Mouse (Mus musculus): Measurements from ENCODE around the gene Qk. TPM values are rescaled to one million over a fixed set of nuclear protein-coding genes. Genes with fewer than 3 reads are reported as not detected.

Qk gene
- total and polyA plus RNA-seq, 3 experiments = 58.4 to 1,938 (median 128) TPM

GRCm38 (mm10) chr17:10335809-10336499 lies 16.3 kb upstream of the Qk start:
- H3K36me3 ChIP-seq (ENCODE audit: control insufficient read depth in 1 of 2, insufficient read depth in 2 of 2, low read length in 2 of 2) = no peaks in the 10 kb centered on the region
- no peak overlapping the region for H3K27ac ChIP-seq (ENCODE audit: control insufficient read depth, low read depth, low read length)
- H3K9me3 ChIP-seq (replicated peaks; ENCODE audit: insufficient read depth, low read length) = no peaks in the 10 kb centered on the region
- DNase-seq (ENCODE audit: low read depth, low spot score) = no peak
- H3K27me3 ChIP-seq (ENCODE audit: control insufficient read depth in 1 of 2, insufficient read depth in 2 of 2, low read length in 2 of 2) = no peaks in the 10 kb centered on the region
- H3K79me2 ChIP-seq (ENCODE audit: control insufficient read depth, insufficient read depth, low read length, poor library complexity) = no peaks in the 10 kb centered on the region
- H3K4me3 ChIP-seq (ENCODE audit: control insufficient read depth in 1 of 2, insufficient read depth in 1 of 2, low read depth in 2 of 2, low read length in 2 of 2) = no peak overlapping the region
- TF ChIP-seq GATA1 (IDR thresholded peaks at IDR 0.05; ENCODE audit: low read depth, low read length) = no peak
- no peak for TF ChIP-seq NELFE (IDR thresholded peaks at IDR 0.05; ENCODE audit: low read depth, low read length)
- TF ChIP-seq SMC3 (IDR thresholded peaks at IDR 0.05; ENCODE audit: low read depth, low read length) = no peak
- TF ChIP-seq MYC (IDR thresholded peaks at IDR 0.05; ENCODE audit: low read depth, low read length) = no peak
- TF ChIP-seq USF2 (IDR thresholded peaks at IDR 0.05; ENCODE audit: borderline replicate concordance in 1 of 2, insufficient read depth in 1 of 2, low read depth in 1 of 2, low read length in 2 of 2) = no peak
- no peak for TF ChIP-seq TCF12 (IDR thresholded peaks at IDR 0.05; ENCODE audit: low read depth, low read length)
- TF ChIP-seq E2F4 (IDR thresholded peaks at IDR 0.05; ENCODE audit: borderline replicate concordance, low read depth, low read length) = no peak
- no peak for TF ChIP-seq UBTF (IDR thresholded peaks at IDR 0.05; ENCODE audit: borderline replicate concordance, insufficient read depth, low read depth, low read length)
- no peak for TF ChIP-seq ZMIZ1 (IDR thresholded peaks at IDR 0.05; ENCODE audit: low read depth, low read length)
- no peaks in the 10 kb centered on the region for H3K4me1 ChIP-seq (ENCODE audit: control insufficient read depth in 1 of 2, insufficient read depth in 2 of 2, low read length in 2 of 2)
- no peak overlapping the region for H3K9ac ChIP-seq (ENCODE audit: control insufficient read depth, low read depth, low read length, poor library complexity, severe bottlenecking)

- no peak for DNase-seq (ENCODE audit: low read depth, low spot score)
- Histone ChIP-seq H3K79me2 (ENCODE audit: control insufficient read depth, insufficient read depth, low read length, poor library complexity) (no peaks in the 10 kb centered on the region), H3K27me3 (ENCODE audit: control insufficient read depth in 1 of 2, insufficient read depth in 2 of 2, low read length in 2 of 2) (no peaks in the 10 kb centered on the region), H3K27ac (ENCODE audit: control insufficient read depth, low read depth, low read length) (no peak overlapping the region), H3K36me3 (ENCODE audit: control insufficient read depth in 1 of 2, insufficient read depth in 2 of 2, low read length in 2 of 2) (no peaks in the 10 kb centered on the region), H3K9me3 (replicated peaks; ENCODE audit: insufficient read depth, low read length) (no peaks in the 10 kb centered on the region), H3K9ac (ENCODE audit: control insufficient read depth, low read depth, low read length, poor library complexity, severe bottlenecking) (no peak overlapping the region), H3K4me1 (ENCODE audit: control insufficient read depth in 1 of 2, insufficient read depth in 2 of 2, low read length in 2 of 2) (no peaks in the 10 kb centered on the region), H3K4me3 (ENCODE audit: control insufficient read depth in 1 of 2, insufficient read depth in 1 of 2, low read depth in 2 of 2, low read length in 2 of 2) (no peak overlapping the region)
- no peak for TF ChIP-seq TBP (IDR thresholded peaks at IDR 0.05; ENCODE audit: low read depth, low read length)
- TF ChIP-seq TAL1 (IDR thresholded peaks at IDR 0.05; ENCODE audit: low read length) = no peak
- no peak for TF ChIP-seq KAT2A (conservative IDR thresholded peaks at IDR 0.05; ENCODE audit: low read depth, low read length)
- TF ChIP-seq GATA1 (IDR thresholded peaks at IDR 0.05; ENCODE audit: low read depth, low read length) = no peak
- TF ChIP-seq NELFE (IDR thresholded peaks at IDR 0.05; ENCODE audit: low read depth, low read length) = no peak
- no peak for TF ChIP-seq TCF12 (IDR thresholded peaks at IDR 0.05; ENCODE audit: low read depth, low read length)
- TF ChIP-seq ZC3H11A (IDR thresholded peaks at IDR 0.05; ENCODE audit: low read depth, low read length) = no peak
- no peak for TF ChIP-seq ELF1 (IDR thresholded peaks at IDR 0.05; ENCODE audit: low read depth, low read length)
- no peak for TF ChIP-seq MAFK (IDR thresholded peaks at IDR 0.05; ENCODE audit: borderline replicate concordance, low read depth, low read length)
- no peak for TF ChIP-seq GABPA (IDR thresholded peaks at IDR 0.05; ENCODE audit: low read depth, low read length)
- TF ChIP-seq POLR2AphosphoS5 (IDR thresholded peaks at IDR 0.05; ENCODE audit: borderline replicate concordance, low read depth, low read length) = no peak
- TF ChIP-seq CTCF (IDR thresholded peaks at IDR 0.05 in 2 of 3, conservative IDR thresholded peaks at IDR 0.05 in 1 of 3; ENCODE audit: control insufficient read depth in 1 of 3, insufficient read depth in 1 of 3, low read depth in 2 of 3, low read length in 3 of 3, poor library complexity in 1 of 3, severe bottlenecking in 1 of 3) = no peak
- no peak for TF ChIP-seq MAZ (IDR thresholded peaks at IDR 0.05; ENCODE audit: low read depth, low read length)
- no peak for TF ChIP-seq ZNF384 (IDR thresholded peaks at IDR 0.05; ENCODE audit: low read depth, low read length)
- no peak for TF ChIP-seq SIN3A (IDR thresholded peaks at IDR 0.05; ENCODE audit: low read length)
- TF ChIP-seq ZMIZ1 (IDR thresholded peaks at IDR 0.05; ENCODE audit: low read depth, low read length) = no peak
- no peak for TF ChIP-seq RAD21 (IDR thresholded peaks at IDR 0.05; ENCODE audit: low read depth, low read length)
- TF ChIP-seq ETS1 (IDR thresholded peaks at IDR 0.05; ENCODE audit: low read depth, low read length) = no peak
- TF ChIP-seq MEF2A (IDR thresholded peaks at IDR 0.05; ENCODE audit: extremely low read depth, insufficient replicate concordance, low read depth, low read length, poor library complexity, severe bottlenecking) = no peak
Observed at GRCm38 (mm10) chr17:10334957-10335690, 15.5 kb upstream of the Qk start.

All from MEL (cell line).